Mouse (Mus musculus): ENCODE results near the gene Hint3. TPM values are rescaled to one million over a fixed set of nuclear protein-coding genes. Genes with fewer than 3 reads are reported as not detected.
A peak's percentile ranks its signal among the peaks of the same experiment; 100 is the strongest.

The Hint3 gene
- total RNA-seq, 1 experiment from 2014 or later, result 12.3 TPM

DNA sequence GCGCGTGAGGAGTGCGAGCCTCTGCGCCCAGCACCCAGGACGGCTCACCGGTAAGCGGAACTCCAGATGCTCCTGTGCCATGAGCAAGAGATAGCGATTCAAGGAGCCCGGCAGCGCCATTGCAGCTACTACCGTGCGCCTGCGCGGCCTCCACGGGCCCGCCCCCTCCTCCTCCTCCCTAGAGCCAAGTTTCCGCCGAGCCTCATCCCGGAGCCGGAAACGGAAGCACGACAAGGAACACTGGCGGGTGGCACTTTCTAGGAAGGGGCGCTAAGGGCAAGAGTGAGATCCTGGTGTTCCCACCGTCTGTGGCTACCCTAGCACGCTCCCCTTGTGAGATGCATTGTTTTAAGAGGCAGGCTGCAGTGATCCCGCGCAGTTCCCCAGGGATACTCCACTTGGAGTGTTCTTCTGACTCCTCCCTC is 28.9 kb downstream of the Hint3 start, which contains the start of gene Trmt11:
TSS of gene Trmt11 (minus strand) at position 208 of the 425 bp plus-strand sequence.
- ATAC-seq (replicated peaks; ENCODE audit: low read depth, poor library complexity, severe bottlenecking), result peak; percentile 95

DNA sequence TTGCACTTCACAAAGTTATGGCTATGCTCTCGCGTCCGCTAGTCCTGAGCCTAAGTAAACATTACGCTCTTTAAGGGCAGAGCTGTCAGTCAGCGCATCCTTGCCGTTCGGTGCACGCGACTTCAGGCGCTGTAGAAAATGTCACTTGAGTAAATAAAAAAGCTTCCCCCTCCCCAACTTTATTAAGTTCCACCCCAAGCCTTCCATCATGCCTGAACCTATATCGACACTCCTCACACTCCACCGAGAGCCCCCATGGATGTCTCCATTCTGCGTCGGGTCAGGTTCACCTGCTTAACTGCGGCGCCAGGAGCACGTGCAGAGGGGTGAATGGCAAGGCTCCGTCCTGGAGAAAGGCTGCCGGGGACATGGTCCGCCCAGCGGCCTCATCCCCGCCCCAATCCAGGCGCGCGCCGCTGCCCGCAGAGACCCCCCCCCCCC is 29.3 kb downstream of the Hint3 start:
- peak; percentile 33 for ATAC-seq (replicated peaks; ENCODE audit: low read depth, poor library complexity, severe bottlenecking)

DNA sequence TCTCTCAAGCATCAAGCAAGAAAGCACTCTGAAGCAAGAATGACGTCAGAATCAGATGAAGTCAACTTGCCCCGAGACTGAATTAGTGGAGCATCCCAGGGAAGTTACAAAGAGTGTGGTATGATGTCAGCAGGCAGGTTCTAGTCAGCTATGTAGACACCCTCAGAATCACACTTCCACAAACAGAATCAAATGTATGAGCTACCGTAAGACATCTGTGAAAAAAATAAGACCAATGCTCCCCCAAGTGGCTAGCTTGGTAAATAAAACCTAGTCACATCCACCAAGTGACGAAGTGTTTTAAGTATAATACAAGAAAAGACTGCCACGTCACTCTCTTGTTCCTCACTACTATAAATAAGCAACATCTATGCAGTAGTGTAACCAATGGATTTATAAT is 42.4 kb downstream of the Hint3 start:
- peak; percentile 63; the same call in 1 of the 2 replicates for ATAC-seq (replicated peaks; ENCODE audit: low read depth, poor library complexity, severe bottlenecking)

DNA sequence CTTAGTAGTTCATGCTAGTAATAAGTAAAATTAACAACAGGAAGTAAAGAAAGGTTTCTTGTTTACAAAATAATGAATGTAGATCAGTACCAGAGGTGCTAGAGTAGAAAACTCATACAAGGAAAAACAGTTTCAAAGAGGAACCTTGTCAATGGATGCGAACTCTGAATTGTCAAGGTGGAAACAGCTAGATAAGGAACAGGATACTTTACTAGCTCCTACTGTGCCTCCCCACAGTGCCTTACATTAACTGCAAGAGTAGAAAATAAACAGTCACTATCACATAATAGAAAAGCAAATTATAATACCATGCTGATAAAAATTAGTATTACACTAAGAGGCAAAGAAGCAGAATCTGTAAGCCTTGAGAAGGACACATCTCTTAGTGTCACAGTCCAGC is 43.7 kb downstream of the Hint3 start:
- ATAC-seq (replicated peaks; ENCODE audit: low read depth, poor library complexity, severe bottlenecking), result no peak

DNA sequence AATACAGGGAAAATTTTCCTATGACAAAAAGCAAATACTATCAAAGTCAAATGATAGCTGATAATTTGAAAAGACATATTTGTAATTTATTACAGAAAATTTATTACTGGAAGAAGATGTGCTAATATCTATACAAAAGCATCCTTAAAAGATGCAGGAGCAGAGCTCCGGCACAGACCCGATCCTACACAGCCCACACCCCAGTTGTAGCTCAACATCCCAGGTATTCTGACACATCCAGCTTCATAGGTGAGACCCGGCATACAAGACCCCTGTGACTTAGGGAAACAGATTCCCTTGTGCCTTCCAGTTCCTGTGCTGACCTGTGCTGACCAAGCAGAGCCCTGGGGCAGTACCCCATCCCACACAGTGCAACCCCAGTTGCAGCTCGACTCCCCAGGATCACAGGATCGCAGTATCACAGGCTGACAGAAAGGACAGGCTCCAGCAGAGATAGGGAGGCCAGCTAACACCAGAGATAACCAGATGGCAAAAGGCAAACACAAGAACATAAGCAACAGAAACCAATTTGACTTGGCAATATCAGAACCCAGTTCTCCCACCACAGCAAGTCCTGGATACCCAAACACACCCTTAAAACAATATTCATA is 51.7 kb downstream of the Hint3 start:
- no peak for ATAC-seq (replicated peaks; ENCODE audit: low read depth, poor library complexity, severe bottlenecking)

DNA sequence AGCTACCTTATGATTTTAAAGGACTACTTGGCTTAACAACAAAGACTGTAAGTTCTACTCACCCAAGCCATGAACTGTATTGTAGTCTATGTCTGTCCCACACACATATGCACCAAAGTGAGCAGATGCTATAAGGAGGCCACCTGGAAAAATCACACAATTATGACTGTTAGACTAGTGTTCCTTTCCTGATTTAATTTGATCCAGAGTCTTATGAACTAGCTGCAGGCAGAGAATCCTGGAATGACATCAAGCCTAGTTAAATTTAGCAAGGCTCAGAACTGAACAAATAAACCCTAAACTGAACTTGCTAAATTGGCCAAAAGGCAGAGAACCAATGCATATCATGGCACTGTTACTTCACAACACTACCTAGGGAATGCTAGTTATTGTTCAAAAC is 63.1 kb downstream of the Hint3 start:
- no peak for ATAC-seq (replicated peaks; ENCODE audit: low read depth, poor library complexity, severe bottlenecking)

DNA sequence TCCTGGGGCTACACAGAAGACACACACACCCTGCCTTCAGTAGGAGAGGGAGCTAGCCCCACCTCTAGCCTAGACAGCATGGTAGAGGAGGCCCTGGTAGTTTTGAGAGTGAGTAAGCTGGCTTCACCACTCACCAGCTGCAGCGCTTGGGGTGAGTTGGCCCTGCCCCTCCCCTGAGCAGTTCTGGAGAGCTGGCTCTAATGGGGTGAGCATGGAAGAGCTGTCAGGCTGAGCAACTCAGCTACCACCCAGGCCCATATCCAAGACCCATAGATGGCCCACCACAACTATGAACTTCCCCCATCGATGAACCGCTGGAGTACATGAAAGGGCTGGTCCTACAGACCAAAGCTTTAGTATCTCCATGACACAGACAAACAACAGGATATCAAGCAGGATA is 64.8 kb downstream of the Hint3 start:
- no peak for ATAC-seq (replicated peaks; ENCODE audit: low read depth, poor library complexity, severe bottlenecking)

Other genes starting within 250 kb of the Hint3 start
- gene Trmt11, start 28.9 kb downstream of the Hint3 start, total RNA-seq (2017), result 27.5 and 31.3 TPM in 2 replicates
- 28.8 and 45.0 TPM in 2 replicates for gene Ncoa7, start 173.7 kb upstream of the Hint3 start, total RNA-seq (2017)
- not detected in 2 replicates for gene Hey2, start 213.2 kb upstream of the Hint3 start, total RNA-seq (2017)

Data from common myeloid progenitor, adult 5-6 weeks (primary cell).